Mouse (Mus musculus) kidney, adult 8-10 months (tissue): ENCODE data around the gene Entr1.

Source experiments
- DNase-seq, 2 experiments: peaks; one replicate each; pipeline ENCODE4 v3.0.0; 2022

Gene Entr1

GRCm38 (mm10) chr2:26342609-26343490 is 46.3 kb downstream of the Entr1 start:
- DNase-seq = peak; percentile 48 to 58

- peak in 1 of 2 experiments; percentile 48 for DNase-seq
Observed at GRCm38 (mm10) chr2:26342044-26342443, 47.1 kb downstream of the Entr1 start.

GRCm38 (mm10) chr2:26341510-26341981 is 47.6 kb downstream of the Entr1 start:
- no peak for DNase-seq

- DNase-seq = no peak
Observed at GRCm38 (mm10) chr2:26339204-26339551, 49.9 kb downstream of the Entr1 start.

GRCm38 (mm10) chr2:26338302-26339203 is 50.6 kb downstream of the Entr1 start:
- no peak for DNase-seq
